ENCODE assay signal across 18 mouse cellular contexts in the genomic region with DNA sequence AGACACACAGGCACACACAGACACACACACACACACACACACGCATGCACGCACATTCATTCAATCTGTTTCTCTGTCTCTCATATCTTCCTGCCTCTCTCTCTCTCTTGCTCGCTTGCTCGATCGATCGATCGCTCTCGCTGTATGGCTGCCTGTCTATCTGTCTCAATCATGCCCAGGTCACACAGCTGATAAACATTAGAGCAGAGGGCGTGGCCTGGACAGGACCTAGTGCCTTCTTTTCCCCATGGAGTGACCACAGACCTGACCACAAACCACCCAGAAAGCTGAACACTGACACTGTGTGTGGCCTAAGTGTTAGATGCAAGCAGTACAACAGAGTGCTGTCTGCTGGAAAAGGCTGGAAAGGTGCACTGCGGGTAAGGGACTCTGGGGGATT.
DNase-seq lines count a peak whose midpoint lies in the region; ATAC-seq and TF ChIP-seq lines count a peak whose summit lies in the region.
"Had no signal": no experiment of that assay in that cellular context is flagged by ENCODE, and none has a peak within 500 bp of the region (broad histone marks: within the 10 kb centered on the region; RNA-seq: fewer than 3 reads in every experiment).

No protein-coding gene starts in this region.

- no peak for DNase-seq in heart, adult 18-20 months
- DNase-seq in lung, postnatal 0 days (ENCODE audit: low spot score), result no peak
- no peak for DNase-seq in lung, postnatal 25 days (ENCODE audit: low spot score)
- DNase-seq in liver, embryonic 11.5 days (ENCODE audit: low spot score), result no peak
- no peak for DNase-seq in c-Kit-positive CD71-positive TER-119-positive erythroid progenitor cells, embryonic 14.5 days (ENCODE audit: low spot score)
- DNase-seq in layer of hippocampus, adult 11-12 months (ENCODE audit: low spot score), result no peak
- no peak for DNase-seq in cerebellum, postnatal 36 days
- DNase-seq: adrenal gland, postnatal 10 days; B cell, adult 2 months; gastrocnemius, postnatal 25 days; kidney, adult 11 months; kidney, postnatal 36 days; retina, postnatal 1 day; thymus, postnatal 25 days had no signal

- ATAC-seq in heart, embryonic 11.5 days (replicated peaks; ENCODE audit: insufficient number of reproducible peaks, low FRiP score, low TSS enrichment), result no peak
- 0 out of 2 replicates have a peak, but pooled peaks have one; percentile 16 for ATAC-seq in lung, postnatal 0 days
- ATAC-seq in liver, embryonic 11.5 days (replicated peaks; ENCODE audit: low FRiP score), result no peak; the same call in 1 of the 2 replicates

- no peak for TF ChIP-seq CTCF in lung, postnatal 0 days (IDR thresholded peaks at IDR 0.05)

- 67% methylated on average over 10 of the region's 10 CpGs for WGBS in heart, embryonic 11.5 days (ENCODE audit: insufficient replicate concordance)
- WGBS in lung, postnatal 0 days, result 71% methylated on average over 10 of the region's 10 CpGs
- 47% methylated on average over 10 of the region's 10 CpGs for WGBS in liver, embryonic 11.5 days

- 0 out of 2 replicates have a peak overlapping the region, but pooled peaks have one; percentile 46 for H3K9ac ChIP-seq in heart, embryonic 11.5 days (ENCODE audit: low read depth, low read length)
- H3K9ac ChIP-seq in lung, postnatal 0 days (replicated peaks; ENCODE audit: low read depth), result no peak overlapping the region
- no peak overlapping the region for H3K9ac ChIP-seq in liver, embryonic 11.5 days (ENCODE audit: low read depth, low read length)
- H3K9ac ChIP-seq: limb, embryonic 13.5 days; neural tube, embryonic 15.5 days had no signal

- H3K27me3 ChIP-seq in heart, embryonic 11.5 days (ENCODE audit: control insufficient read depth, insufficient read depth, low read length), result no peaks in the 10 kb centered on the region
- H3K27me3 ChIP-seq in lung, postnatal 0 days (replicated peaks; ENCODE audit: insufficient read depth, low read length), result no peaks in the 10 kb centered on the region
- no peaks in the 10 kb centered on the region for H3K27me3 ChIP-seq in liver, embryonic 11.5 days (replicated peaks; ENCODE audit: control insufficient read depth, insufficient read depth, low read length)
- H3K27me3 ChIP-seq: limb, embryonic 13.5 days; neural tube, embryonic 15.5 days had no signal

- peaks cover 6% of the 10 kb centered on the region for H3K36me3 ChIP-seq in heart, embryonic 11.5 days (ENCODE audit: control insufficient read depth, insufficient read depth, low read length)
- H3K36me3 ChIP-seq in lung, postnatal 0 days (ENCODE audit: insufficient read depth, low read length), result 0 out of 2 replicates have a peak, but pooled peaks cover 7% of the 10 kb centered on the region
- no peaks in the 10 kb centered on the region for H3K36me3 ChIP-seq in liver, embryonic 11.5 days (ENCODE audit: control insufficient read depth, insufficient read depth, low read length)
- H3K36me3 ChIP-seq: neural tube, embryonic 15.5 days had no signal

- H3K4me3 ChIP-seq in heart, embryonic 11.5 days (ENCODE audit: low read depth, low read length), result no peak overlapping the region
- no peak overlapping the region for H3K4me3 ChIP-seq in lung, postnatal 0 days (ENCODE audit: low read depth, low read length)
- no peak overlapping the region for H3K4me3 ChIP-seq in liver, embryonic 11.5 days (ENCODE audit: low read depth, low read length)
- H3K4me3 ChIP-seq: erythroblast, embryonic 14.5 days; limb, embryonic 13.5 days; neural tube, embryonic 15.5 days had no signal

- no peak overlapping the region for H3K4me2 ChIP-seq in heart, embryonic 11.5 days
- no peak overlapping the region for H3K4me2 ChIP-seq in lung, postnatal 0 days (replicated peaks; ENCODE audit: low read depth, low read length)
- 0 out of 2 replicates have a peak overlapping the region, but pooled peaks have one; percentile 3 for H3K4me2 ChIP-seq in liver, embryonic 11.5 days
- H3K4me2 ChIP-seq: limb, embryonic 13.5 days; neural tube, embryonic 15.5 days had no signal

- H3K4me1 ChIP-seq in heart, embryonic 11.5 days (ENCODE audit: control insufficient read depth, insufficient read depth, low read length), result peaks cover 41% of the 10 kb centered on the region
- no peaks in the 10 kb centered on the region; the same call in 1 of the 2 replicates for H3K4me1 ChIP-seq in lung, postnatal 0 days (ENCODE audit: insufficient read depth, low read depth, low read length)
- peaks cover 21% of the 10 kb centered on the region for H3K4me1 ChIP-seq in liver, embryonic 11.5 days (replicated peaks; ENCODE audit: control insufficient read depth, insufficient read depth, low read length)
- H3K4me1 ChIP-seq: neural tube, embryonic 15.5 days had no signal

- no peaks in the 10 kb centered on the region for H3K9me3 ChIP-seq in heart, embryonic 11.5 days (replicated peaks; ENCODE audit: control insufficient read depth, low read length)
- no peaks in the 10 kb centered on the region for H3K9me3 ChIP-seq in lung, postnatal 0 days (ENCODE audit: low read length)
- no peaks in the 10 kb centered on the region for H3K9me3 ChIP-seq in liver, embryonic 11.5 days (ENCODE audit: control insufficient read depth, low read length)
- H3K9me3 ChIP-seq: limb, embryonic 13.5 days; neural tube, embryonic 15.5 days had no signal

- peak overlapping the region; percentile 59 for H3K27ac ChIP-seq in heart, embryonic 11.5 days (ENCODE audit: low read depth, low read length)
- no peak overlapping the region for H3K27ac ChIP-seq in lung, postnatal 0 days (ENCODE audit: low read length)
- peak overlapping the region; percentile 16; the same call in 1 of the 2 replicates for H3K27ac ChIP-seq in liver, embryonic 11.5 days (ENCODE audit: low read depth, low read length)
- H3K27ac ChIP-seq: limb, embryonic 13.5 days; neural tube, embryonic 15.5 days had no signal

- TF ChIP-seq EP300 in lung, postnatal 0 days (IDR thresholded peaks at IDR 0.05), result no peak
